Mouse (Mus musculus) midbrain, embryonic 14.5 days (tissue): Measurements from ENCODE around the gene Slc25a14. TPM values are rescaled to one million over a fixed set of nuclear protein-coding genes. Genes with fewer than 3 reads are reported as not detected.

Source experiments
- ATAC-seq: fragments of 200-750 bp; cut with Nextera tagmentation; 2 replicates; pipeline ENCODE4 v1.8.0; 2017; ENCODE audit warnings: moderate number of reproducible peaks, moderate library complexity; ENCODE audit not compliant: low FRiP score, low TSS enrichment
- DNase-seq: peaks from one replicate; pipeline ENCODE4 v3.0.0-alpha.2; 2015
- H3K27ac ChIP-seq: fragments of 300-500 bp; sonication (generic); replicated peaks from 2 replicates; pipeline ENCODE4 v1.5.1; 2014; ENCODE audit warnings: mild to moderate bottlenecking, low read depth, low read length, moderate library complexity
- H3K27me3 ChIP-seq: fragments of 300-500 bp; sonication (generic); 2 replicates; pipeline ENCODE4 v1.6.1; 2014; ENCODE audit warnings: low read length, control low read depth, mixed read lengths; ENCODE audit not compliant: control insufficient read depth, insufficient read depth
- H3K36me3 ChIP-seq: fragments of 300-500 bp; sonication (generic); 2 replicates; pipeline ENCODE4 v1.6.1; 2014; ENCODE audit warnings: low read length, control low read depth; ENCODE audit not compliant: control insufficient read depth, insufficient read depth
- H3K4me1 ChIP-seq: fragments of 300-500 bp; sonication (generic); 2 replicates; pipeline ENCODE4 v1.6.1; 2014; ENCODE audit warnings: mild to moderate bottlenecking, antibody characterized with exemption, low read length, control low read depth; ENCODE audit not compliant: control insufficient read depth, insufficient read depth
- H3K4me2 ChIP-seq: fragments of 300-500 bp; sonication (generic); 2 replicates; pipeline ENCODE4 v1.6.1; 2014; ENCODE audit warnings: mild to moderate bottlenecking, low read length, moderate library complexity
- H3K4me3 ChIP-seq: fragments of 300-500 bp; sonication (generic); replicated peaks from 2 replicates; pipeline ENCODE4 v1.5.1; 2014; ENCODE audit warnings: low read depth, low read length
- H3K9ac ChIP-seq: fragments of 300-500 bp; sonication (generic); replicated peaks from 2 replicates; pipeline ENCODE4 v1.6.1; 2014; ENCODE audit warnings: mild to moderate bottlenecking, low read length, moderate library complexity
- H3K9me3 ChIP-seq: fragments of 300-500 bp; sonication (generic); 2 replicates; pipeline ENCODE4 v1.6.1; 2016; ENCODE audit warnings: low read length, control low read depth, mixed read lengths; ENCODE audit not compliant: control insufficient read depth
- WGBS: fragments of 180-500 bp; shearing (Covaris S2); extraction: QIAGEN DNeasy Blood & Tissue Kit; methylation state at CpG from one replicate; pipeline ENCODE4 v1.1.7; 2014; 5-methylcytosine and 5-hydroxymethylcytosine counted together
- polyA plus RNA-seq: library from polyadenylated mRNA; unstranded; fragments of >200 nt; fragmentation: Nextera tagmentation; extraction: Ambion mirVana; gene quantifications from 2 replicates; pipeline ENCODE4 v1.2.1, GENCODE M21; 2014

Gene Slc25a14
- polyA plus RNA-seq, result 40.5 and 42.1 TPM in 2 replicates

DNA sequence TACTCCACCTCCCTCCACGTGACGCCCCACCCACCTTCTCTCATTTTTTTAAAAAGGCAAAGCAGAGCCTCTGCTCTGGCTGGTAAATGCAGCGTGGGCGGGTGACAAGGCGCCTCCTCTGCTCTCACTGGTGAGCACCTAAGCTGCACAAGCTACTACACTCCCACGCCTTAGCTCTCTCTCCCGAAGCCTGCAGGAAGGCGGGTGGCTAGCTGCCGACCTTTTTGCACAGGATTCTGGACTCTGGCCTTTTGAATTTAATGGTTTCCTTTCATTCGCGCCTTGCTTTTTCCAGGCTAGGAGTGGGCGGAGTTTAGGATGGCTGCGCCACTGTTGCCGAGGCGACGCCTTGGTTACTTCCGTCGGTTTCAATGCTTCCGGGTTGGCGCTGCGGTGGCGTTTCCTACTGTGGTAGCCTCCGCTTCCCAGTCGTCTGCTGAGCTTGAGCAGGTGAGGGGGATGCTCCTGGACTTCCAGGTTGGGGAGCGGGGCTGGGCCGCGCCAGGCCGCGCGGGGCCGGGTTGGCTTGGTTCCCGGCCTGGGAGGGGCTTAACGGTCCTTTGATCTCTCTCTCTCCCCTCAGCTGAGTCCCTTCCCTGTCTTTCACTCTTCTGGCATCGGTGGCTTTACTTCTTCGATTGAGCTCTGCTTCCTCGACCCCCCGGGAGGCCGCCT is at the start of gene Slc25a14:
Gene Slc25a14, plus strand, starts transcription at position 35 of the 675 bp plus-strand sequence.
- Histone ChIP-seq H3K9me3 (no peaks in the 10 kb centered on the region), H3K9ac (peak within 1 kb of the TSS; percentile 48), H3K4me2 (peak within 1 kb of the TSS; percentile 57), H3K4me3 (peak within 1 kb of the TSS; percentile 46), H3K27ac (peak within 1 kb of the TSS; percentile 81), H3K36me3 (no peaks in the 10 kb centered on the region), H3K27me3 (no peaks in the 10 kb centered on the region), H3K4me1 (no peaks in the 10 kb centered on the region)
- WGBS, result 30% methylated on average over 38 of the region's 38 CpGs
- DNase-seq, result peak; percentile 91
- peak; percentile 94 for ATAC-seq

DNA sequence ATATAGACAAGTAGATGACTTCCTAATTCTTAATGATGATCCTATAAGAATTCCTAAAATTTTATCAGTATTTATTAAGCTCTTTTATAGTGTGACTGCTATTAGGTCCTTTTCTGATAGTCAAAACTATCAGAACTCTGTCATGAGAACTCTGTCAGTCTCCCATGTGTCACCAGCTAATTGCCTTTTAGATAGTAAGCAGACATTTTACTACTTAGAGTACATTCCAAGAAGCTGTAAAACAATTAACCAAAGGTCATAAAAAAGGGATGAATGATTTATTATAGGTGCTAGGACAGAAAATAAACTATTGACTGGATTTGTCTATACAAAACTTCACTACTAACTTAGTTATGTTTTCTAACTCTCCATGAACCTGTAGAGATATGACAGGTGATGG is 39.9 kb upstream of the Slc25a14 start:
- ATAC-seq, result no peak
- no peaks in the 10 kb centered on the region for H3K9me3 ChIP-seq
- no peaks in the 10 kb centered on the region for H3K4me1 ChIP-seq
- no peak overlapping the region for H3K27ac ChIP-seq
- H3K36me3 ChIP-seq, result peaks cover 20% of the 10 kb centered on the region
- DNase-seq, result no peak
- no peak overlapping the region for H3K4me3 ChIP-seq
- no peak overlapping the region for H3K9ac ChIP-seq
- no peaks in the 10 kb centered on the region for H3K27me3 ChIP-seq
- no peak overlapping the region for H3K4me2 ChIP-seq

DNA sequence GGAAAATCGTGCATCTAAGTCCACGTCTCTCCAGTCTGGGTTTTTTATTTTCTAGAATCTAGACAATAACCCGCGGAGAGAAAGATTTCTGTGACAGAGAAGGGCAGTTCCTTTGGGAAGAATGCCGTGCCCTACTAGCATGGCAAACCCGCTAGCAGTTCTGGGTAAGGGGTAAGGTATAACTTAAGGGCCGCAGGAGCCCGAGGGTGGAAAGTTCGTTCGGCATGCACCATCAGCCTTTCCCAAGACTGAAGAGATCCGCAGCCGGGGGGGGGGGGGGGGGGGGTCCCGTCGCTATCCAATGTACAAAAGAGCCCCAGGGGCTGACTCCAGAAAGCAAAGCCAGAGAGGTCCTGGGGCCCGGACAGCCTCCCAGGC is 29.5 kb upstream of the Slc25a14 start:
- H3K9ac ChIP-seq, result peak overlapping the region; percentile 78
- H3K27me3 ChIP-seq, result no peaks in the 10 kb centered on the region
- peak; percentile 37 for DNase-seq
- no peaks in the 10 kb centered on the region for H3K9me3 ChIP-seq
- H3K27ac ChIP-seq, result peak overlapping the region; percentile 89
- H3K36me3 ChIP-seq, result peaks cover 11% of the 10 kb centered on the region; the same call in 1 of the 2 replicates
- 24% methylated on average over 14 of the region's 15 CpGs for WGBS
- ATAC-seq, result peak; percentile 44
- peak overlapping the region; percentile 58 for H3K4me3 ChIP-seq
- peaks cover 6% of the 10 kb centered on the region; the same call in 1 of the 2 replicates for H3K4me1 ChIP-seq
- peak overlapping the region; percentile 54 for H3K4me2 ChIP-seq

DNA sequence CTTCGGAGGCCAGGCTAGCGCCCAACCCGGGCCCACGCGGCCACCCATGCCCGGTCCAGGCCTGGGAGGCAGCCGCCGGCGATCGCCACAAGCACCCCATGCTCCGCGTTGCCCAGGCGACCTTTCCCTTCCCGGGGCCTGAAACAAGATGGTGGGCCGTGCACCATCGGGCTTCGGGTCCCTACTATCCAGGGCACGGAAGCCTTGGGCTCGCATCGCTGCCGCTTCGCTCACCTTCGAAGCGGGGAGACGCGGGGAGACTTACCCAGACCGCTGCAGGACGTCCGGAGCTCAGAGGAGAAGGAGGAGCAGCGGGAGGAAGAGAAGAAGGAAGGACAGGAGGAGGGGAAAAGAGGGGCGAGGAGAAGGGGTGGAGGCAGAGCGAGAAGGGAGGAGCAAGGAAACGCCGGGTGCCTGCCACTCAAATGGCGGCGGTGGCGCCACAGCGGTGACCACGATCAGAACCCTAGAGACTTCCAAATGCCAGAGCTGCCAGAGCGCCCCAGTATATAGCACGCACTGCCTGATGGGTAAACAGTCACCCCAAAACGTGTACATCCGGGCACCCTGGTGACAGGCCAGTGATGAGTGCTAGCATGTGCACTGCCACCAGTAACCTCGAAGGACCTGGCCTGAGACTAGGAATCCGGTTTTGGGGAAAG is 29.0 kb upstream of the Slc25a14 start, which contains the start of gene Zfp280c:
Gene Zfp280c, minus strand, starts transcription at position 406 of the 662 bp plus-strand sequence.
- DNase-seq (peak; percentile 79), ATAC-seq (peak; percentile 91)
- Histone ChIP-seq H3K27me3 (no peaks in the 10 kb centered on the region), H3K36me3 (peaks cover 11% of the 10 kb centered on the region; the same call in 1 of the 2 replicates), H3K27ac (peak within 1 kb of the TSS; percentile 89), H3K9ac (peak within 1 kb of the TSS; percentile 78), H3K9me3 (no peaks in the 10 kb centered on the region), H3K4me2 (peak within 1 kb of the TSS; percentile 54), H3K4me3 (peak within 1 kb of the TSS; percentile 58), H3K4me1 (peaks cover 6% of the 10 kb centered on the region; the same call in 1 of the 2 replicates)
- 24% methylated on average over 45 of the region's 45 CpGs for WGBS

DNA sequence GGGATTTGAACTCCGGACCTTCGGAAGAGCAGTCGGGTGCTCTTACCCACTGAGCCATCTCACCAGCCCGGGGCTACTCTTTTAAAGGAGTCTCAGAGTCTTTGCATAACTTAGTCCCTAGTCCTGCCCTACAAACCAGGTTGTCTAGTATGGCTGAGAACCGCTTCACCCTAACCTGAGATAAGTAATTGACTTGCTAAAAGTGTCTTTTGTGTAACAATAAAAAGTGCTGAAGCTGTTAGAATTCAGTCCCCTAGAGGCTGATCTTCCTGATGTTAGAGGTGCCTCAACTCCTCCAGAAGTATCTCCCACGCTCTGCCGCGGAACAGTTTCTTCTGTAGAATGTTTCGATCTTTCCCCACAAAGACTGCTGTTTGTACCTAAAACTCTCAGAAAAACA is 27.2 kb upstream of the Slc25a14 start:
- Histone ChIP-seq H3K4me1 (peaks cover 6% of the 10 kb centered on the region; the same call in 1 of the 2 replicates), H3K4me3 (no peak overlapping the region), H3K9me3 (no peaks in the 10 kb centered on the region), H3K9ac (no peak overlapping the region), H3K27me3 (no peaks in the 10 kb centered on the region), H3K36me3 (0 out of 2 replicates have a peak, but pooled peaks cover 1% of the 10 kb centered on the region), H3K27ac (no peak overlapping the region), H3K4me2 (no peak overlapping the region)
- no peak for ATAC-seq
- 88% methylated on average over 9 of the region's 9 CpGs for WGBS
- DNase-seq, result no peak

DNA sequence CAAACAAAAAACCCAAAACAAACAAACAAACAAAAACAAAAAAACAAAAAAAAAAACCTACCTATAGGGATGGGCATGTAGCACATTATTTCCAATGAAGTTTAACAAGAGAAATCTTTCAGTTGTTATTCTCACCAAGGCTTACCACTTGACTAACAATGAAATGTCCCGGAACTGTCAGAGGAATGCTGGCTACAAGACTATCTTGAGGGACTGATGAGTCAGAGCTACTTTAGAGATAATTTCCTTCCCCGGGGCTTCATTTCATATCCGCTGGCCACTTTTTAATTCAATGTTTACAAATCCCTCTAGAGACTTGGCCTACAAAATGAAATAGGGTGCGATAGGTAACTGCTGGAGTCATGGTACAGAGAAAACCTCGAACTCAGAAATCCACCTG is 26.3 kb upstream of the Slc25a14 start:
- Histone ChIP-seq H3K4me3 (no peak overlapping the region), H3K9me3 (no peaks in the 10 kb centered on the region), H3K4me1 (peaks cover 6% of the 10 kb centered on the region; the same call in 1 of the 2 replicates), H3K27me3 (no peaks in the 10 kb centered on the region), H3K27ac (no peak overlapping the region), H3K4me2 (no peak overlapping the region), H3K36me3 (no peaks in the 10 kb centered on the region), H3K9ac (no peak overlapping the region)
- DNase-seq (no peak), ATAC-seq (no peak)
- WGBS, result 92% methylated on average over 5 of the region's 5 CpGs

DNA sequence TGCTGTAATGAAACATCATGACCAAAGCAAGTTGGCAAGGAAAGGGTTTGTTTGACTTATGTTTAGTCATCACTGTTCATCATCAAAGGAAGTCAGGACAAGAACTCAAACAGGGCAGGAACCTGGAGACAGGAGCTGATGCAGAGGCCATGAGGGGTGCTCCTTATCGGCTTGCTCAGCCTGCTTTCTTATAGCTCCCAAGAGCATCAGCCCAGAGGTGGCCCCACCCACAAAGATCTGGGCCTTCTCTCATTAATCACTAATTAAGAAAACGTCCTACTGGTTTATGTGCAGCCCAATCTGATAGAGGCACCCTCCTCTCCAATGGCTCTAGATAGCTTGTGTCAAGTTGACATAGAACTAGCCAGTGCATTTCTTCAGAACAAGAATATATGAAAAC is 18.3 kb upstream of the Slc25a14 start:
- no peaks in the 10 kb centered on the region for H3K4me1 ChIP-seq
- no peaks in the 10 kb centered on the region for H3K36me3 ChIP-seq
- WGBS, result 70% methylated on average over 2 of the region's 2 CpGs
- no peak for ATAC-seq
- H3K27ac ChIP-seq, result no peak overlapping the region
- H3K4me3 ChIP-seq, result no peak overlapping the region
- DNase-seq, result no peak
- no peak overlapping the region for H3K4me2 ChIP-seq
- H3K27me3 ChIP-seq, result no peaks in the 10 kb centered on the region
- no peak overlapping the region for H3K9ac ChIP-seq
- H3K9me3 ChIP-seq, result no peaks in the 10 kb centered on the region

DNA sequence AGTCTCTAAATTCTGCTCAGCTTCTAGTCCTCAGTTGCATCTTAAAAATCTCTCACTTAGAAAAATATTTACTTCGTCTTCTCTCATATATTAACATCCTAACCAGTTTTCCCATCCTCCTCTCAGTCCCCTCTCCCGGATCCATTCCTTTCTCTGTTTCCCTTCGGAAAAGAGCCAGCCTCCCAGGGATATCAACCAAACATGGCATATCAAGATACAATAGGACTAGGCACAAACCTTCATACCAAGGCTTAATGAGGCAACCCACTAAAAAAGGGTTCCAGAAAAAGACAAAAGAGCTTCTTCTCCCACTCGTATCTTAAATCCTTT is 199 bp upstream of the Slc25a14 start:
- DNase-seq, result no peak
- ATAC-seq, result peak; percentile 16; the same call in 1 of the 2 replicates
- Histone ChIP-seq H3K36me3 (no peaks in the 10 kb centered on the region), H3K27ac (peak overlapping the region; percentile 81), H3K4me2 (peak overlapping the region; percentile 53), H3K9ac (peak overlapping the region; percentile 48), H3K4me3 (peak overlapping the region; percentile 46), H3K27me3 (no peaks in the 10 kb centered on the region), H3K9me3 (no peaks in the 10 kb centered on the region), H3K4me1 (no peaks in the 10 kb centered on the region)
- 23% methylated on average over 4 of the region's 4 CpGs for WGBS

DNA sequence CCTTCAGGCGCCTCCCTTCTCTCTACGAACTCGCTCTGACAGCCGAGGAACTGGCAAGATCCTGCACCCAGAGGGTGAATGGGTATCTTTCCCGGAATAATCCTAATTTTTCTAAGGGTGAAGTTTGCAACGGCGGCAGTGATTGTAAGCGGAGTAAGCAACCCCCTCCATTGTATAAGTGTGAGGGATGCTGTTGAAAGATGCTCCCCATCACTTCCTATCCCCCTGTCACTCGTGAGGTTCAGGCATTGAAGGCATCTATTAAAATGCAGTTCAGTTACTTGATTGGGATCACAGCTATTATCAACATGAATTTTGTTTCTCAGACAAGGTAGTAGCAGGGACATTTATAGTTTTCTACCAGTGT is 824 bp downstream of the Slc25a14 start:
- peak overlapping the region; percentile 81 for H3K27ac ChIP-seq
- no peak for DNase-seq
- no peak for ATAC-seq
- no peaks in the 10 kb centered on the region for H3K4me1 ChIP-seq
- WGBS, result 25% methylated on average over 9 of the region's 9 CpGs
- H3K27me3 ChIP-seq, result no peaks in the 10 kb centered on the region
- peak overlapping the region; percentile 57 for H3K4me2 ChIP-seq
- H3K4me3 ChIP-seq, result peak overlapping the region; percentile 46
- peak overlapping the region; percentile 44; the same call in 1 of the 2 replicates for H3K9ac ChIP-seq
- no peaks in the 10 kb centered on the region for H3K9me3 ChIP-seq
- no peaks in the 10 kb centered on the region for H3K36me3 ChIP-seq
